Mouse (Mus musculus) liver, embryonic 14.5 days (tissue): ENCODE results near the gene Gm14325. TPM values are rescaled to one million over a fixed set of nuclear protein-coding genes. Genes with fewer than 3 reads are reported as not detected.
"Not testable (repeated sequence)": the region's sequence is repeated elsewhere in the genome, so short reads cannot be mapped to it uniquely, and the experiment has no call there.

Source experiments
- ATAC-seq: fragments of 200-750 bp; cut with Nextera tagmentation; 2 replicates; pipeline ENCODE4 v1.8.0; 2017; ENCODE audit warnings: moderate number of reproducible peaks, mild to moderate bottlenecking, moderate library complexity; ENCODE audit not compliant: insufficient read depth
- DNase-seq, 3 experiments: peaks; one replicate each; pipeline ENCODE4 v3.0.0-alpha.2; 2012 to 2013; ENCODE audit warnings: low read depth in 3 of 3, low spot score in 3 of 3
- H3K27ac ChIP-seq: fragments of 300-500 bp; sonication (generic); 2 replicates; pipeline ENCODE4 v1.5.1; 2014; ENCODE audit warnings: moderate library complexity, mild to moderate bottlenecking, control low read depth, inconsistent platforms
- H3K27me3 ChIP-seq: fragments of 300-500 bp; sonication (generic); 2 replicates; pipeline ENCODE4 v1.6.1; 2014; ENCODE audit warnings: mild to moderate bottlenecking, low read length, moderate library complexity; ENCODE audit not compliant: control insufficient read depth, insufficient read depth
- H3K36me3 ChIP-seq: fragments of 300-500 bp; sonication (generic); replicated peaks from 2 replicates; pipeline ENCODE4 v1.6.1; 2014; ENCODE audit warnings: low read depth; ENCODE audit not compliant: control insufficient read depth, insufficient read depth
- H3K4me1 ChIP-seq, 2 experiments: fragments of 200-500 bp in 1 of 2; fragments of 300-500 bp in 1 of 2; sonication (generic) in 1 of 2; replicated peaks; 2 replicates each; pipeline ENCODE4 v1.6.1; 2012 to 2014; ENCODE audit warnings: antibody characterized with exemption in 1 of 2, inconsistent platforms in 1 of 2, low read length in 1 of 2; ENCODE audit not compliant: control insufficient read depth in 2 of 2, insufficient read depth in 2 of 2
- H3K4me2 ChIP-seq: fragments of 300-500 bp; sonication (generic); 2 replicates; pipeline ENCODE4 v1.6.1; 2014; ENCODE audit warnings: low read depth, mild to moderate bottlenecking, control low read depth, moderate library complexity
- H3K4me3 ChIP-seq, 2 experiments: fragments of 200-500 bp in 1 of 2; fragments of 300-500 bp in 1 of 2; sonication (generic) in 1 of 2; 2 replicates each; pipeline ENCODE4 v1.5.1; 2012 to 2014; ENCODE audit warnings: low read depth in 2 of 2, low read length in 2 of 2, mild to moderate bottlenecking in 2 of 2, control low read depth in 1 of 2, inconsistent platforms in 1 of 2, moderate library complexity in 1 of 2; ENCODE audit not compliant: insufficient read depth in 1 of 2
- H3K9ac ChIP-seq: fragments of 300-500 bp; sonication (generic); replicated peaks from 2 replicates; pipeline ENCODE4 v1.6.1; 2014; ENCODE audit warnings: mild to moderate bottlenecking, control low read depth, moderate library complexity
- H3K9me3 ChIP-seq: fragments of 300-500 bp; sonication (generic); 2 replicates; pipeline ENCODE4 v1.6.1; 2016; ENCODE audit warnings: low read length, mixed read lengths; ENCODE audit not compliant: control insufficient read depth
- WGBS: fragments of 180-500 bp; shearing (Covaris S2); extraction: QIAGEN DNeasy Blood & Tissue Kit; methylation state at CpG from one replicate; pipeline ENCODE4 v1.1.7; 2014; ENCODE audit not compliant: insufficient replicate concordance; 5-methylcytosine and 5-hydroxymethylcytosine counted together
- polyA plus RNA-seq, 2 experiments: library from polyadenylated mRNA; depleted of rRNA in 1 of 2; stranded (reverse) in 1 of 2; unstranded in 1 of 2; fragments of >200 nt; fragmentation: Nextera tagmentation in 1 of 2; extraction: Ambion mirVana in 1 of 2; gene quantifications; 2 replicates each; pipeline versions ENCODE4 v1.2.1 to v1.2.3; 2012 to 2014

Gm14325 gene
- polyA plus RNA-seq (2012; rRNA removed) (5.2 and 6.7 TPM in 2 replicates), polyA plus RNA-seq (2014; fragmentation: Nextera tagmentation; extraction: Ambion mirVana) (9.5 and 9.8 TPM in 2 replicates)

GRCm38 (mm10) chr2:177839901-177840663, at the start of gene Gm14325:
Gene Gm14325, minus strand, starts transcription at chr2:177840336.
- not testable (repeated sequence) for H3K27me3 ChIP-seq, H3K9me3 ChIP-seq, H3K36me3 ChIP-seq, H3K4me1 ChIP-seq, H3K9ac ChIP-seq, ATAC-seq, H3K27ac ChIP-seq
- Histone ChIP-seq H3K4me3 (peak within 1 kb of the TSS; percentile 40 to 53), H3K4me2 (peak within 1 kb of the TSS; percentile 39)
- peak; percentile 44 to 50 (median 50) for DNase-seq
- under 1% methylated on average over 16 of the region's 21 CpGs for WGBS

DNA sequence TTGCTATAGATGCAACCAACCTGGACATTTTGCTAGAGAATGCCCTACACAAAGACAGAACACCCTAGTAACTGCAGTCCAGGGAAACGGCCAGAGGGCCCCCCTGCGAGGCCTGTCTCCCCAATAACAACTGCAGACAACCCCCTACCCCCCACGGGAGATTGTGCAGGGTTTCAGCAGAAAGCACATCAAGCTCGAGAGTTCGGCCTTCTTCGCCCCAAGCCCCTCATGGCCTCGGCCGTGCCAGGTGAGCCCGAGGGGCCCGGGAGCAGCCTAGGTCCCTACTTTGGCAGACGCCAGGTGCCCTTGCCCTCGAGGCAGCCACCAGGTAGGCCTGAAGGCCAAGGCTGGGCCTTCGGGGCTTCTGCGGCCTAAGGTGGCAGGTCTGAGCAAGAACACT, 47.6 kb upstream of the Gm14325 start:
- H3K27me3 ChIP-seq, H3K4me3 ChIP-seq, H3K4me2 ChIP-seq, H3K9me3 ChIP-seq, H3K27ac ChIP-seq, ATAC-seq, H3K9ac ChIP-seq, H3K36me3 ChIP-seq, DNase-seq, H3K4me1 ChIP-seq: not testable (repeated sequence)
- 69% methylated on average over 14 of the region's 14 CpGs for WGBS

GRCm38 (mm10) chr2:177862254-177862653, 22.1 kb upstream of the Gm14325 start:
- WGBS, result 52% methylated on average over 2 of the region's 2 CpGs

GRCm38 (mm10) chr2:177843666-177844065, 3.5 kb upstream of the Gm14325 start:
- DNase-seq, H3K4me2 ChIP-seq, H3K4me1 ChIP-seq, H3K4me3 ChIP-seq, H3K9me3 ChIP-seq, H3K36me3 ChIP-seq, H3K9ac ChIP-seq, H3K27ac ChIP-seq, H3K27me3 ChIP-seq, ATAC-seq: not testable (repeated sequence)
- 57% methylated on average over 1 of the region's 1 CpGs for WGBS

More at GRCm38 (mm10) chr2:177862254-177862653, 22.1 kb upstream of the Gm14325 start:
- not testable (repeated sequence) for H3K4me2 ChIP-seq, ATAC-seq, H3K4me1 ChIP-seq, H3K36me3 ChIP-seq, H3K9ac ChIP-seq, H3K27ac ChIP-seq, DNase-seq, H3K4me3 ChIP-seq, H3K27me3 ChIP-seq, H3K9me3 ChIP-seq

DNA sequence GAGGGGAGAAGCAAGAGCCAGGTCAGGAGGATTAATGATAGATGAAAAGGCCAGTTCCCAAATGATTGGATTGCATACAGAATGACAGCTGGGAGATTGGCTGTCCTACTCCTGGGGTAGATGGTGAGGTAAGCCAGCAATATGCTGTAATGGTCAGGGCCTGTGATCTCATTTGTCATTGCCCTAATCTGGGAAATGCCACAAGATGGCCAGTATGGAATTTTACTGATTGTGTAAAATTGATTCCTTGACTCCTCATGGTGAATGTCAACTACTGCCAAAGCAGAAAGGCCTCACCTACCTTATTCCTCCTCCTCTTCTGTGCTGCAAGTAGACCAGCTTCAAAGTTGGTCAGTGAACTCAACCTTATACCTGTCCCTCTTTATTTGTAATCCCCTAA, 3.4 kb downstream of the Gm14325 start:
- H3K4me1 ChIP-seq, H3K27ac ChIP-seq, ATAC-seq, H3K4me3 ChIP-seq, H3K4me2 ChIP-seq, H3K9ac ChIP-seq, H3K27me3 ChIP-seq, DNase-seq, H3K9me3 ChIP-seq, H3K36me3 ChIP-seq: not testable (repeated sequence)

GRCm38 (mm10) chr2:177835733-177836536, 4.2 kb downstream of the Gm14325 start:
- not testable (repeated sequence) for H3K9ac ChIP-seq, H3K9me3 ChIP-seq, H3K4me2 ChIP-seq, H3K4me1 ChIP-seq, H3K4me3 ChIP-seq, H3K27me3 ChIP-seq, H3K27ac ChIP-seq, DNase-seq, H3K36me3 ChIP-seq, ATAC-seq
- 73% methylated on average over 5 of the region's 5 CpGs for WGBS
